Mouse (Mus musculus) thymus, postnatal 36 days (tissue): ENCODE measurements at regions not wholly inside any gene's neighbourhood (a gene's known extent, or its start where the extent isn't known, plus 50 kb on each side); places are given as distances from the start of the nearest gene placed in this dataset.

Experiments
- DNase-seq, 2 experiments: peaks; one replicate each; pipeline ENCODE4 v3.0.0; 2022; ENCODE audit warnings: mixed read lengths in 2 of 2

GRCm38 (mm10) chr9:101348771-101349170 lies 97.2 kb upstream of the Ppp2r3a start:
- DNase-seq, result no peak

- DNase-seq, result no peak
Measured at GRCm38 (mm10) chr9:101342887-101343286, 91.3 kb upstream of the Ppp2r3a start.

GRCm38 (mm10) chr9:101340796-101341465 lies 89.3 kb upstream of the Ppp2r3a start:
- no peak for DNase-seq

GRCm38 (mm10) chr9:101329032-101329824 lies 77.6 kb upstream of the Ppp2r3a start:
- no peak for DNase-seq

- no peak for DNase-seq
Measured at GRCm38 (mm10) chr9:101326961-101327360, 75.4 kb upstream of the Ppp2r3a start.

- DNase-seq, result peak in 1 of 2 experiments; percentile 5
Measured at GRCm38 (mm10) chr9:101314036-101314435, 62.4 kb upstream of the Ppp2r3a start.

GRCm38 (mm10) chr9:101306408-101306935 lies 54.9 kb upstream of the Ppp2r3a start:
- no peak for DNase-seq

- no peak for DNase-seq
Measured at GRCm38 (mm10) chr9:101305730-101306129, 54.1 kb upstream of the Ppp2r3a start.
